Mouse (Mus musculus) small intestine, adult 2 months (tissue): Measurements from ENCODE around the gene Arl6.

Experiments
- CTCF ChIP-seq: fragments of 200-500 bp; IDR thresholded peaks from 2 replicates; pipeline ENCODE4 v1.5.1; 2012; ENCODE audit warnings: low read depth, mild to moderate bottlenecking, control low read depth, inconsistent platforms, low read length, moderate library complexity, mixed read lengths; ENCODE audit not compliant: insufficient replicate concordance, insufficient read length; ENCODE audit errors: extremely low read depth
- POLR2A ChIP-seq: fragments of 200-500 bp; IDR thresholded peaks from 2 replicates; pipeline ENCODE4 v1.6.1; 2012; ENCODE audit warnings: low read depth, mild to moderate bottlenecking, control low read depth, inconsistent platforms, low read length, moderate library complexity

DNA sequence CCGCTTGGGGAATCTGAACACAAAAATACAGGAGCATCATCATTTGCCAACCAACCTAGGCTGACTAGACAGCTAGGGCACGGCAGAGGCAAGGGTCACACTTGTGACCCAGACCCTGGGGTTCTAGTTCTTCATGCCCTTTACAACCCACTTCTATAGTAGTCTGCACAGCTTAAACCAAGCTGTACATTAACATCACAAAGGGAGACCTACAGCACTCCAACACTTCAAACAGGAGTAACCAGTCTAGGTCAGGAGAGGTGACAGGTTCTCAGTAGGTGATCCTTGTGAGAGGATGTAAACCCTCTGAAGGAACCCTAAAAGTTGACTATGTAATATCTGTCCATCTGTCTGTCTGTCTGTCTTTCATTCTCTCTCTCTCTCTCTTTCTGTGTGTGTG is 73.6 kb downstream of the Arl6 start:
- TF ChIP-seq POLR2A (no peak), CTCF (no peak)
